Mouse (Mus musculus) hindbrain, embryonic 15.5 days (tissue): ENCODE results near the gene Msl3. TPM values are rescaled to one million over a fixed set of nuclear protein-coding genes. Genes with fewer than 3 reads are reported as not detected.
A peak's percentile ranks its signal among the peaks of the same experiment; 100 is the strongest.
"Not testable (repeated sequence)": the region's sequence is repeated elsewhere in the genome, so short reads cannot be mapped to it uniquely, and the experiment has no call there.

Experiments used
- ATAC-seq: fragments of 200-750 bp; cut with Nextera tagmentation; 2 replicates; pipeline ENCODE4 v1.8.0; 2017; ENCODE audit warnings: low read depth, moderate number of reproducible peaks, moderate TSS enrichment; ENCODE audit not compliant: low FRiP score
- H3K27ac ChIP-seq: fragments of 300-500 bp; sonication (generic); replicated peaks from 2 replicates; pipeline ENCODE4 v1.5.1; 2015; ENCODE audit warnings: mild to moderate bottlenecking, inconsistent platforms
- H3K27me3 ChIP-seq: fragments of 300-500 bp; sonication (generic); 2 replicates; pipeline ENCODE4 v1.6.1; 2015; ENCODE audit warnings: control low read depth, inconsistent platforms
- H3K36me3 ChIP-seq: fragments of 300-500 bp; sonication (generic); 2 replicates; pipeline ENCODE4 v1.6.1; 2015; ENCODE audit warnings: control low read depth, inconsistent platforms
- H3K4me1 ChIP-seq: fragments of 300-500 bp; sonication (generic); replicated peaks from 2 replicates; pipeline ENCODE4 v1.6.1; 2015; ENCODE audit warnings: control low read depth, inconsistent platforms
- H3K4me2 ChIP-seq: fragments of 300-500 bp; sonication (generic); 2 replicates; pipeline ENCODE4 v1.6.1; 2015; ENCODE audit warnings: moderate library complexity, mild to moderate bottlenecking, inconsistent platforms
- H3K4me3 ChIP-seq: fragments of 300-500 bp; sonication (generic); 2 replicates; pipeline ENCODE4 v1.5.1; 2015; ENCODE audit warnings: mild to moderate bottlenecking, inconsistent platforms
- H3K9ac ChIP-seq: fragments of 300-500 bp; sonication (generic); 2 replicates; pipeline ENCODE4 v1.6.1; 2015; ENCODE audit warnings: inconsistent platforms
- H3K9me3 ChIP-seq: fragments of 300-500 bp; sonication (generic); 2 replicates; pipeline ENCODE4 v1.6.1; 2016; ENCODE audit warnings: control low read depth, inconsistent platforms
- WGBS: fragments of 180-500 bp; shearing (Covaris S2); methylation state at CpG from one replicate; pipeline ENCODE4 v1.1.7; 2015; 5-methylcytosine and 5-hydroxymethylcytosine counted together
- polyA plus RNA-seq: library from polyadenylated mRNA; unstranded; fragments of >200 nt; fragmentation: Nextera tagmentation; extraction: Ambion mirVana; gene quantifications from 2 replicates; pipeline ENCODE4 v1.2.1, GENCODE M21; 2015

Gene Msl3
- 18.2 and 18.8 TPM in 2 replicates for polyA plus RNA-seq

- H3K27ac ChIP-seq = peak within 1 kb of the TSS; percentile 93
- 23% methylated on average over 80 of the region's 88 CpGs for WGBS
- H3K4me3 ChIP-seq = peak within 1 kb of the TSS; percentile 61
- no peaks in the 10 kb centered on the region; the same call in 1 of the 2 replicates for H3K36me3 ChIP-seq
- H3K9ac ChIP-seq = peak within 1 kb of the TSS; percentile 72
- no peaks in the 10 kb centered on the region for H3K27me3 ChIP-seq
- no peaks in the 10 kb centered on the region for H3K9me3 ChIP-seq
- peak; percentile 93 for ATAC-seq
- 0 out of 2 replicates have a peak, but pooled peaks cover 5% of the 10 kb centered on the region for H3K4me1 ChIP-seq
- peak within 1 kb of the TSS; percentile 77 for H3K4me2 ChIP-seq
Observed at GRCm38 (mm10) chrX:168673525-168674406, at the start of gene Msl3. TSS of gene Msl3 (minus strand) at chrX:168673898.

- 64% methylated on average over 2 of the region's 2 CpGs for WGBS
- ATAC-seq = no peak
- Histone ChIP-seq H3K36me3 (no peaks in the 10 kb centered on the region), H3K27ac (no peak overlapping the region), H3K9me3 (no peaks in the 10 kb centered on the region), H3K4me2 (no peak overlapping the region), H3K4me3 (no peak overlapping the region), H3K27me3 (no peaks in the 10 kb centered on the region), H3K9ac (no peak overlapping the region), H3K4me1 (no peaks in the 10 kb centered on the region)
Observed at GRCm38 (mm10) chrX:168717969-168718368, 44.3 kb upstream of the Msl3 start.

DNA sequence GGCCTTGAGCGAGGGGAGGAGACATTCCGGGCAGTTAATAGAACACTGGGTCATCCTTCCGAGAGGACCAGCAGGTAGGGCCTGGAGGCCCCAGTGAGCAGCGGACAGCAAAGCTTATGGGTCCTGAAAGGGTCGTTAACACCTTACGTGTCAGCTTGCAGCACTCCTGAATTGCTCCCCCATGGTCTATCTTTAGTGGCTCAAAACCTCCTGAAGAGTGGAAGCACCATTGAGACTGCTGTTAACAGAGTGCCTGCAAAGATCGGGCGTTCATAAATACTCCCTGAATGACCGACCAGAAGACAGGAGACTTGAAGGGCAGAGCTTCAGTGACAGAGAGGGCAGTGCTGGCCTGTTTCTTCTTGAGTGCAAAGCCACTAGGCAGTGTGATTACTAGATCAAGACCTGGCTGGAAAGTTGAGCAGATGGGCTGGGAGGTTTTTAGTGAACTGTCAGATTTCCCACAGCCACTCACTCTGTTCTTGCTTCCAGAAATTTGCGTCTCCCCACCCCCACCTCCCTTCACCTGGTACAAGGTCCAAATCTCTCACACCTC, 787 bp upstream of the Msl3 start:
- H3K36me3 ChIP-seq = no peaks in the 10 kb centered on the region; the same call in 1 of the 2 replicates
- H3K4me1 ChIP-seq = 0 out of 2 replicates have a peak, but pooled peaks cover 5% of the 10 kb centered on the region
- no peaks in the 10 kb centered on the region for H3K9me3 ChIP-seq
- H3K27me3 ChIP-seq = no peaks in the 10 kb centered on the region
- H3K9ac ChIP-seq = peak overlapping the region; percentile 72
- 29% methylated on average over 10 of the region's 10 CpGs for WGBS
- no peak for ATAC-seq
- peak overlapping the region; percentile 61 for H3K4me3 ChIP-seq
- peak overlapping the region; percentile 93 for H3K27ac ChIP-seq
- peak overlapping the region; percentile 77 for H3K4me2 ChIP-seq

DNA sequence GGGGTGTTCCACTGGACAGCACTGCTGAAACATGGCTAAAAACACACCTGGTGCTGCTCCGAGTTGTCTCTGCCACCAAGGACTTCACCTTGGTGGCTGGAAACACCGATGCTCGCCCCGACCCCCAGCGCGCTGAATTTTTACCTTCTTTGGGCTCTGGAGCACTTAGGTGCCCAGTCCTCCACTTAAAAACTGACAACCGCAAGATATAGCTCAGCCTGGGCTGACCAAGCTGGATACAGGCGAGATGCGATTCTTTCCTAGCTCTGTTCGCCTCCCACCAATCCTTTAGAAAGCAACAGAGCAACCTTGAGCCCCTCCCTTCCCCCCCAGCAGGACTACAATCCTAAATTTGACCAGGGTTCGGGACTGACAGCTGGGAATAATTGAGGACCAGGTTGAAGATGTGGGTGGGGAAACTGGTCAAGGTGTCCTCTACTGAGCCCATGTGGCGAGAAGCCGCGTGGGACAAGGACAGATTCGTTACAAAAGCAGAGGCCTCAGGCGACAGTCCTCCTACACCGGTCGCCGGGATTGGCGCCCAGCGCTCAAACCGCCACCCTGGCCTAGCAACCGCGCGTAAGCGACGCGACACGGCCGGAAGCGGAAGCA, 679 bp downstream of the Msl3 start:
- peak overlapping the region; percentile 77 for H3K4me2 ChIP-seq
- H3K27ac ChIP-seq = peak overlapping the region; percentile 93
- no peaks in the 10 kb centered on the region for H3K27me3 ChIP-seq
- no peaks in the 10 kb centered on the region; the same call in 1 of the 2 replicates for H3K36me3 ChIP-seq
- H3K4me1 ChIP-seq = 0 out of 2 replicates have a peak, but pooled peaks cover 5% of the 10 kb centered on the region
- WGBS = 20% methylated on average over 24 of the region's 31 CpGs
- peak overlapping the region; percentile 72 for H3K9ac ChIP-seq
- ATAC-seq = no peak
- peak overlapping the region; percentile 61 for H3K4me3 ChIP-seq
- H3K9me3 ChIP-seq = no peaks in the 10 kb centered on the region

DNA sequence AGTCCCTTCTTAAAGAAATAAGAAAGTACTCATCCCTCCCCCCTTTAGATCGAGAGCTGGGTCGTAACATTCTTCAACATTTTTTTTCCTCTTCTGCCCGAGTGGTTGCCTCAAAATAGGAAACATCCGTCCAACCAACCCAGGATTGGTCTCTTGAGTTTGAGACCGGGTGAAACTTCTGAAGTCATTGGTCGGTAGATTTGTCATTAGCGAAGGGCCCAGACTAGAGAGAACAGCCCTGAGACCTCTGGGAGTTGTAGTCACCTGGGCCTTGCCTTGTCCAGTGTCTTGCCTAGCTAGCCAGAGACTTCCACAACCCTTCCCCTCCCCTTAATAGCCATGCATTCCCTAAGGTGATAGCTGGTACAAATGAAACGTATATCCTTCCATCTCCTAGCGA, 1.3 kb downstream of the Msl3 start:
- peak; percentile 40; the same call in 1 of the 2 replicates for ATAC-seq
- H3K4me2 ChIP-seq = peak overlapping the region; percentile 77
- H3K36me3 ChIP-seq = no peaks in the 10 kb centered on the region; the same call in 1 of the 2 replicates
- WGBS = 22% methylated on average over 9 of the region's 9 CpGs
- H3K27ac ChIP-seq = no peak overlapping the region; the same call in 1 of the 2 replicates
- no peaks in the 10 kb centered on the region for H3K9me3 ChIP-seq
- H3K4me1 ChIP-seq = 0 out of 2 replicates have a peak, but pooled peaks cover 5% of the 10 kb centered on the region
- no peaks in the 10 kb centered on the region for H3K27me3 ChIP-seq
- peak overlapping the region; percentile 61 for H3K4me3 ChIP-seq
- peak overlapping the region; percentile 72 for H3K9ac ChIP-seq

DNA sequence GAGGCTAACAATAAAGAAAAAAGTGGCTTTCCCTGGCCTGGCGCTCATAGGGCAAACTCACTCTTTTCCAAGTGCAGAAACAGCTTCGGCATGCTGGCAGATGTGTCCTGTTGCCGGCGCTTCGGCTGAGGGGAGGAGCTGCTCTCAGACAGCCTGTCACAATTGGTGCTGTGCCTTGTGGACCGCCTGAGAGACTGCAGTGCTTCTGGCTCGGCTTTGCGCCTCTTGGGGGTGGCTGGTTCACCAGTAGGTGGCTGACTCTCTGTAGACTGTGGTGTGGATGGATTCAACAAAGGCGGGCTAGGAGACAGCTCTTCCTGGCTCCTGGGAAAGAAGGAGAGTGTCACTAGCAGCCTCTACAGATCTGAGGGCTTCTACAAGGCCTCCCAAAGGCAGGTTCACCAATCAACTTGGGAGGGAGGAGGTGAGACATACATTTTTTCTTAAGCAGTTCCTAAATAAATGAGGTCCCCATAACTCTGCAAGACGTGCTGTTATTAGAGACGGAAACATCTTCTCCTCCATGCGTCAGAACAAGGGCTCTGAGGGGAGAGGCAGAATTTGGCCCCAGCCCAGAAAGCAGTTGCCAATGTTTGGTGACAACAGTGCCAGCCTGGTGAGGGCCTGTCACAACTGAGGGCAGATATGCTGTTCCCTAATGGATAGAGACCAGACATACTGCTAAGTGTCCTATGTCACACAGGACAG, 9.6 kb downstream of the Msl3 start:
- Histone ChIP-seq H3K9me3 (no peaks in the 10 kb centered on the region), H3K4me3 (no peak overlapping the region), H3K36me3 (0 out of 2 replicates have a peak, but pooled peaks cover 5% of the 10 kb centered on the region), H3K4me1 (no peaks in the 10 kb centered on the region), H3K9ac (no peak overlapping the region), H3K4me2 (no peak overlapping the region), H3K27me3 (no peaks in the 10 kb centered on the region), H3K27ac (no peak overlapping the region)
- no peak for ATAC-seq
- WGBS = 80% methylated on average over 12 of the region's 12 CpGs

DNA sequence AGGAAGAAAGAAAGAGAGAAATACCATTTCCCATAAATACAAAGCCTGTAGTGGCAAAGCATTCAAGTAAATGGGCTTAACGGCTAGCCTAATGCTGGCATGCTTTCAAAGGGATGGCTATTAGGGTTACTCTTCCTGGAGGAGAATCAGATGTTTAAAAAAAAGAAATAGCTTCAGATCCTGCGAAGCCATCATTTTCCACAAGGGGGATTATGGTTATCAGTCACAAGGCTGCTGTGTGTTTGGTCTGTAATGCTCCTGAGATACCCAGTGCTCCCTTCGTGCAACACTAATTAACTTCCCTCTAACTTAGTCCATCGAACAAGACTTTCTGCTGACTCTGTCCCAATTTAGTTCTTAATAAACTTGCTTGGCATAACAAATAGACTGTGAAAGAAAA, 13.5 kb downstream of the Msl3 start:
- WGBS = 68% methylated on average over 4 of the region's 4 CpGs
- Histone ChIP-seq H3K4me2 (no peak overlapping the region), H3K27me3 (no peaks in the 10 kb centered on the region), H3K9me3 (no peaks in the 10 kb centered on the region), H3K4me1 (no peaks in the 10 kb centered on the region), H3K36me3 (0 out of 2 replicates have a peak, but pooled peaks cover 7% of the 10 kb centered on the region), H3K4me3 (no peak overlapping the region), H3K27ac (no peak overlapping the region), H3K9ac (no peak overlapping the region)
- no peak for ATAC-seq

DNA sequence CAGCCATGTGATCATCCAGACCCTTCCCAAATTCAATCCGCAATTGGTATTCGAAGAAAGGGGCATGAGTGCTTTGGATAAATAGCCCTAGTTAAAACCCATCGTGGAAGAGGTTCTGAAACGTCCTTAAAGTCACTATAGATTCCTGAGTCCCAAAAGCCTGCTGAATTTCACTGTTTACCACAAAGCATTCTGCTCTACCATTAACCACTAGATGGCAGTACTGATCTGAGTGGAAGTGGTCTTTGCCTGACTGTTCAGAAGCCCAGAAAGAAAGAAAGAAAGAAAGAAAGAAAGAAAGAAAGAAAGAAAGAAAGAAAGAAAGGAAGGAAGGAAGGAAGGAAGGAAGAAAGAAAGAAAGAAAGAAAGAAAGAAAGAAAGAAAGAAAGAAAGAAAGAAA, 13.9 kb downstream of the Msl3 start:
- H3K27me3 ChIP-seq = not testable (repeated sequence)

DNA sequence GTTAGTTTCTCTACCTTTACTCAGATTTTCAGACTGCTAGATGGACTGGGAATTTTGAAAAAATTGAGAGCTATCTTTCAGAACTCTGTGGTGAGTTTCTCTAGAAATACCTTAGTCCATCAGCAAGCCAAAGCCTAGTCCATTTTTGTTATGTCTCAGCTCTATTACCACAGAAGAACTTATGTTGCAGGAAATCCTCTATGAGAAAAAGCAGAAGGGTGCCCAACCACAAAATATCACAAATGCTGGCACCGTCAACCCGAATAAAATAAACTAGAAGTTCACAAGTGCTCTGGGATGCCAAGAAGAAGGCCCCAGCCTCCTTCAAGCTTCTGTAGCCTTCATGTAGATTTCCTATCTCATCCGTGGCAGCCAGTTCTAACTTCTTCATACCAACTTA, 14.4 kb downstream of the Msl3 start:
- no peaks in the 10 kb centered on the region for H3K27me3 ChIP-seq
- H3K4me3 ChIP-seq = no peak overlapping the region
- 0 out of 2 replicates have a peak, but pooled peaks cover 7% of the 10 kb centered on the region for H3K36me3 ChIP-seq
- H3K4me1 ChIP-seq = no peaks in the 10 kb centered on the region
- no peak overlapping the region for H3K27ac ChIP-seq
- 94% methylated on average over 3 of the region's 3 CpGs for WGBS
- H3K4me2 ChIP-seq = no peak overlapping the region
- H3K9ac ChIP-seq = no peak overlapping the region
- no peak for ATAC-seq
- no peaks in the 10 kb centered on the region for H3K9me3 ChIP-seq

More for the DNA sequence above, 13.9 kb downstream of the Msl3 start:
- H3K4me2 ChIP-seq, ATAC-seq, H3K4me3 ChIP-seq, H3K9me3 ChIP-seq, H3K4me1 ChIP-seq, H3K9ac ChIP-seq, H3K36me3 ChIP-seq, H3K27ac ChIP-seq: not testable (repeated sequence)
- 59% methylated on average over 4 of the region's 4 CpGs for WGBS

GRCm38 (mm10) chrX:168657795-168658194, 15.9 kb downstream of the Msl3 start:
- Histone ChIP-seq H3K9ac (no peak overlapping the region), H3K27me3 (no peaks in the 10 kb centered on the region), H3K9me3 (no peaks in the 10 kb centered on the region), H3K4me3 (no peak overlapping the region), H3K4me2 (no peak overlapping the region), H3K27ac (no peak overlapping the region), H3K4me1 (no peaks in the 10 kb centered on the region), H3K36me3 (0 out of 2 replicates have a peak, but pooled peaks cover 7% of the 10 kb centered on the region)
- WGBS = 96% methylated on average over 1 of the region's 1 CpGs
- no peak for ATAC-seq

DNA sequence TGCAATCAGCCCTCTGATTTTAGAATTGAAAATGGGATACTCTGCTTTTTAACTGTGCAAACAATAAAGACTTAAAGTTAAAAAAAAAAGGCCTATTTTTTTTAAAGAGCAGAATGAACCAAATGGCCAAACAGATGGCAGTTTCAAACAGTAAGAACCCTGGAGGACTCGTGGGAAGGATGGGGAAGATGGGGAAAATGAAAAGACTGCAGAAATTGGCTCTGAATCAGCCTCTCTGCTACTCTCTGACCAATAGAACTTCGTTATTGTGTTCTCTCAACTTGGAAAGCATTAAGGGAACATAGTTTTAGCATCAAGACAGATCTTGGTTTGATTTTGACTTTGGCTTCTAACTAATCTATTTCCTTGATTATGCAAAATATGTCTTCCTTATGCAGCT, 24.4 kb downstream of the Msl3 start:
- no peak overlapping the region for H3K27ac ChIP-seq
- H3K4me3 ChIP-seq = no peak overlapping the region
- H3K27me3 ChIP-seq = no peaks in the 10 kb centered on the region
- no peak overlapping the region for H3K9ac ChIP-seq
- H3K36me3 ChIP-seq = no peaks in the 10 kb centered on the region
- no peak overlapping the region for H3K4me2 ChIP-seq
- H3K4me1 ChIP-seq = no peaks in the 10 kb centered on the region
- WGBS = 58% methylated on average over 2 of the region's 2 CpGs
- no peaks in the 10 kb centered on the region for H3K9me3 ChIP-seq
- no peak for ATAC-seq
